Mouse (Mus musculus) hindbrain, embryonic 12.5 days (tissue): ENCODE measurements at regions not wholly inside any gene's neighbourhood (a gene's known extent, or its start where the extent isn't known, plus 50 kb on each side); places are given as distances from the start of the nearest gene placed in this dataset.

ENCODE experiments used
- ATAC-seq: fragments of 200-750 bp; cut with Nextera tagmentation; 2 replicates; pipeline ENCODE4 v1.8.0; 2017; ENCODE audit warnings: moderate TSS enrichment; ENCODE audit not compliant: low FRiP score
- H3K27ac ChIP-seq: fragments of 300-500 bp; sonication (generic); 2 replicates; pipeline ENCODE4 v1.5.1; 2016; ENCODE audit warnings: mild to moderate bottlenecking
- H3K27me3 ChIP-seq: fragments of 300-500 bp; sonication (generic); 2 replicates; pipeline ENCODE4 v1.6.1; 2016; ENCODE audit warnings: mild to moderate bottlenecking
- H3K36me3 ChIP-seq: fragments of 300-500 bp; sonication (generic); 2 replicates; pipeline ENCODE4 v1.6.1; 2016; ENCODE audit warnings: mild to moderate bottlenecking
- H3K4me1 ChIP-seq: fragments of 300-500 bp; sonication (generic); 2 replicates; pipeline ENCODE4 v1.6.1; 2016
- H3K4me2 ChIP-seq: fragments of 300-500 bp; sonication (generic); replicated peaks from 2 replicates; pipeline ENCODE4 v1.6.1; 2016; ENCODE audit warnings: mild to moderate bottlenecking
- H3K4me3 ChIP-seq: fragments of 300-500 bp; sonication (generic); 2 replicates; pipeline ENCODE4 v1.5.1; 2016; ENCODE audit warnings: mild to moderate bottlenecking
- H3K9ac ChIP-seq: fragments of 300-500 bp; sonication (generic); 2 replicates; pipeline ENCODE4 v1.6.1; 2016; ENCODE audit warnings: mild to moderate bottlenecking, moderate library complexity
- H3K9me3 ChIP-seq: fragments of 300-500 bp; sonication (generic); replicated peaks from 2 replicates; pipeline ENCODE4 v1.6.1; 2016; ENCODE audit warnings: mild to moderate bottlenecking
- WGBS: fragments of 180-500 bp; shearing (Covaris S2); methylation state at CpG from one replicate; pipeline ENCODE4 v1.1.7; 2016; 5-methylcytosine and 5-hydroxymethylcytosine counted together

DNA sequence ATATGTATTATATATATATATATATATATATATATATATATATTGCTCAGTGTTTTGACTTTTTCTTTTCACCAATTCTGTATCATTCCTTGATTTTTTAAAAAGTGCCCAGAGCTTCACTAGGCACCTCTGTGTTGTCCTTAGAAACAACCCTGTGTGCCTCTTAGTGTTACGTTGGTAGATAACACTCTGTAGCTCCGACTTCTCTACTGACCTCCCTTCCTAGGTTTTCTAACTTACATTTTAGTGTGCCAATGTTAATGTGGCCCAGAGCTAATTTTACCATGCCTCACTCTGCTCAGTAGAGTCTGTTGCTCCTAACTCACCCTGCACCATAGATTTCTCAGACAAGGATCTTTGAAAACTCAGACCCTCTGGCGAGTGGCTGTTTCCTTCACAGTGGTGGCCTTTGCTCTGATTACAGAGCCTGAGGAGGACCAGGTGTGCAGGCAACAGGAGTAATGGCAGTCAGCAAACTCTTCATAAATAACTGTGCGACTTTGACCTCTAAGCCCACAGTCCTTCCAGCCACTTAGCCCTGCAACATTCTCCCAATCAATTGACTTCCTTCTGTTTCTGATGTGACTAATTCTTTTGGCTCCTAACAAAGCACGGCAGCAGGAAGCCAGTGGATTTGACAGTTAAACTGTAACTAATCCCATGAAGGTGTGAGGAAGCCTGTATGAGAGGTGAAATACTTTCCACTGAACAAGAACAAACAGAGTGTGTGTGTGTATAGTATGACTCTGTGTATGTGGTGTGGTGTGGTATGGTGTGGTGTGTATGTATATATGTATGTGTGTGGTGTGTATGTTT is 53.6 kb upstream of the Actr3 start:
- Histone ChIP-seq H3K4me2 (no peak overlapping the region), H3K27me3 (no peaks in the 10 kb centered on the region), H3K4me1 (no peaks in the 10 kb centered on the region), H3K9ac (no peak overlapping the region), H3K27ac (no peak overlapping the region), H3K9me3 (no peaks in the 10 kb centered on the region), H3K36me3 (no peaks in the 10 kb centered on the region), H3K4me3 (no peak overlapping the region)
- 77% methylated on average over 5 of the region's 5 CpGs for WGBS
- no peak for ATAC-seq

DNA sequence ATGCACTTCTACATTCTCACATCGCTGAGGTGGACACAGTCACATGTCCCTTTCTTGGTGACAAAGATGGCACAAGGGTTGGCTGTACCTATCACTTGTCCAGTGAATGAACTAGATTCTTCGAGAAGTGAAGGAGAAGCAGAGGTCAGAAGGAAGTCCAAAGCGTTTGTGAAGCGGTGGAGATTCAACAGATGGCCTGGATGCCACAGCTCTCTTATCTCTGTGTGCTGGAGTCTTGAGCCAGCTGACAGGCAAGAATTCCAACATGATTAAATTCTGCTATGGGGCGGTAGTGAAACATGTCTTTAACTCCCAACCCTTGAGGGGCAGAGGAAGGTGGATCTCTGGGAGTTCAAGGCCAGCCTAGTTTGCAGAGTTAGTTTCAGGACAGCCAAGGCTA is 55.5 kb upstream of the Actr3 start:
- ATAC-seq: no peak
- H3K9me3 ChIP-seq: no peaks in the 10 kb centered on the region
- H3K9ac ChIP-seq: no peak overlapping the region
- no peaks in the 10 kb centered on the region for H3K4me1 ChIP-seq
- no peaks in the 10 kb centered on the region for H3K36me3 ChIP-seq
- H3K27me3 ChIP-seq: no peaks in the 10 kb centered on the region
- no peak overlapping the region for H3K4me3 ChIP-seq
- H3K27ac ChIP-seq: no peak overlapping the region
- H3K4me2 ChIP-seq: no peak overlapping the region
- 88% methylated on average over 5 of the region's 5 CpGs for WGBS

DNA sequence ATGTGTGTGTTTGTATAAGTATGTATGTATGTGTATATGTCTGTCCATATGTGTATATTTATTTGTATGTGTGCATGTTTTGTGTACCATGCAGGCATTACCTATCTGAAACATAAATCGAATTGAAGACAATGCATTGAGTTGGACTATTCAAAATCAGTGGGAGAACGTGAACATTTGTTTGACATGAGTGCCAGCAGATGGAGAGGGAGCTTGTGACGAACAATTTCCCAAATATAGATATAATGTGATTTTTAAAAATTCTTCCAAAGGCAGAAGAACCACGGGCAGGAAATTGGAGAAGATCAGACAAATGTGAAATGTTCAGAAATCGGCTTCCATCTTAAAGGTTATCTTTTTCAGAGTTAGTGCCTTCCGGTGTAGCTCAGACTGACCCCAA is 59.1 kb upstream of the Actr3 start:
- Histone ChIP-seq H3K36me3 (no peaks in the 10 kb centered on the region), H3K9me3 (no peaks in the 10 kb centered on the region), H3K27ac (no peak overlapping the region), H3K9ac (no peak overlapping the region), H3K4me1 (no peaks in the 10 kb centered on the region), H3K4me2 (no peak overlapping the region), H3K4me3 (no peak overlapping the region), H3K27me3 (no peaks in the 10 kb centered on the region)
- no peak for ATAC-seq
- 92% methylated on average over 6 of the region's 6 CpGs for WGBS

DNA sequence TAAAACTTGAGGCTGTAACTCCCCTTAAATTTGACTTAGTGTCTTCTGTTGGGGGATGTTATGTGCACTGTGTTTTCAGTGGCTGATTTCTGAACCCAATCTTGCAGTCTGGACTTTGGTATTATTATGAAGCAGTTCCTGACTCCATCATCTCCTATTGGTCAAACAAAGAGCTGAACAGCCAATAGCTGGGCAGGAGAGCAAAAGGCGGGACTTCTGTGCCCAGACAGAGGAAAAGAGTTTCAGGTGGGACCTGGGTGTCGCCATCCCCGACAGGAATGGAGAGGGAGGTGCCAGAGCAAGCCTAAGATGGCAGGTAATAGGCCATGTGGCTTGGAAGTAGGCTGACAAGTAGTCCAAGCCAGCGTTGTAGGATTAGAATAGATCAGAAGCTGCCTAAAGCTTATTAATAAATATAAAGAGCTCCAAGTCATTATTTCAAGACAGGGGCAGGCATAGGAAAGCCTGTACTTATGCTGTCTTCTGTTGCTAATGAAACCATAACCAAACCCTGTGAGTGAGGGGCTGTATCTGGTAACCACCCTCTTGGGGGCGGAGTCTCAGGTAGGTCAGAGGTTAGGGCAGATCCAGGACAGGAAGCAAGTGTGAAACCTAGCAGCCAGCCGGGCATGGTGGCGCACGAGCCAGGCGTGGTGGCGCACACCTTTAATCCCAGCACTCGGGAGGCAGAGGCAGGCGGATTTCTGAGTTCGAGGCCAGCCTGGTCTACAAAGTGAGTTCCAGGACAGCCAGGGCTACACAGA is 60.0 kb upstream of the Actr3 start:
- Histone ChIP-seq H3K4me2 (no peak overlapping the region), H3K4me3 (no peak overlapping the region), H3K27me3 (no peaks in the 10 kb centered on the region), H3K4me1 (no peaks in the 10 kb centered on the region), H3K9ac (no peak overlapping the region), H3K27ac (no peak overlapping the region), H3K36me3 (no peaks in the 10 kb centered on the region), H3K9me3 (no peaks in the 10 kb centered on the region)
- 89% methylated on average over 12 of the region's 13 CpGs for WGBS
- no peak for ATAC-seq

DNA sequence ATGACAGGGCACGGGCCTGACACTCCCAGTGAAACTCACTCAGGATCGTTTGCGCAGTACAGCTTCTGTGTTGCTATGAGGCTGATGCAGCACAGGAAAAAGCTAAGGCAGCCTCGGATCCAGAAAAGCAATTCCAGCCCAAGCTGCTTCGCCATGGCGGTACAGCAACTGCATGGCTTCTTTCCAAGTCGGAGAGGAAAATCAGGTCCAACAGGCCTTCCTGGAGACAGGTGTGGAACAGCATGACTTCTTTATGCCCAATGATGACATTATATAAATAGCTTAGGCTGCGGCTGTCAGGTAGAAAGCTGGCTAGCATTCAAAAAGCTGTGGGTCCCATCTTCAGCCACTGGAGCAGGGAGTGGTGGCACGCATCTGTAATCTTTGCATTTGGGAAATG is 61.5 kb upstream of the Actr3 start:
- Histone ChIP-seq H3K4me1 (no peaks in the 10 kb centered on the region), H3K27me3 (no peaks in the 10 kb centered on the region), H3K27ac (no peak overlapping the region), H3K4me2 (no peak overlapping the region), H3K9me3 (no peaks in the 10 kb centered on the region), H3K4me3 (no peak overlapping the region), H3K36me3 (no peaks in the 10 kb centered on the region), H3K9ac (no peak overlapping the region)
- no peak for ATAC-seq
- WGBS: 92% methylated on average over 9 of the region's 9 CpGs

DNA sequence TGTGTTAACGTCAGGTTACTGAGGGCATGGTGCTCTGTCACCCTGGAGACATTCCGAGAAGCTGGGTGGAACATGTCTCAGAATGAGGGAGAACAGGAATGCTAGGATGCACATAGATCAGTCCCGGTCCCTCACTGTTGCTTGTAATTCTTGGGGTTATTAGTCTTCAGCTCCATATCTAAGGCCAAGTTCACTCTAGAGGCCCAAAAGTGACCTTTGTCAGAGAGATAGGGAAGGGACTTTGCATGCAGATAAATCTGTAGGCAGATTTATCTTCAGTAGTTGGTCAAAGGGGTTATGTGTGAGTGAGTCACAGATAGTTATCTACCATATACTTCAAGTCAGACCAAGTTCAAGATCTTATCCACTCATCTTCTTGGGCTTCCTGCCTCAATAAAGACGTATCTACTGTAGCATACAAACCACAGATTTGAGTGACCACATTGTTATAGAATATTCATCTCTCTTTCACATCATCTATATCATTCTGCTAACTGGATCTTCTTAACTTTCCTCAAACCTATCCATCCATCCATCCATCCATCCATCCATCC is 58.4 kb upstream of the Slc35f5 start:
- H3K4me1 ChIP-seq: no peaks in the 10 kb centered on the region
- no peaks in the 10 kb centered on the region for H3K27me3 ChIP-seq
- H3K27ac ChIP-seq: no peak overlapping the region
- H3K4me3 ChIP-seq: no peak overlapping the region
- H3K4me2 ChIP-seq: no peak overlapping the region
- no peak for ATAC-seq
- 93% methylated on average over 4 of the region's 4 CpGs for WGBS
- H3K36me3 ChIP-seq: no peaks in the 10 kb centered on the region
- no peak overlapping the region for H3K9ac ChIP-seq
- H3K9me3 ChIP-seq: no peaks in the 10 kb centered on the region

DNA sequence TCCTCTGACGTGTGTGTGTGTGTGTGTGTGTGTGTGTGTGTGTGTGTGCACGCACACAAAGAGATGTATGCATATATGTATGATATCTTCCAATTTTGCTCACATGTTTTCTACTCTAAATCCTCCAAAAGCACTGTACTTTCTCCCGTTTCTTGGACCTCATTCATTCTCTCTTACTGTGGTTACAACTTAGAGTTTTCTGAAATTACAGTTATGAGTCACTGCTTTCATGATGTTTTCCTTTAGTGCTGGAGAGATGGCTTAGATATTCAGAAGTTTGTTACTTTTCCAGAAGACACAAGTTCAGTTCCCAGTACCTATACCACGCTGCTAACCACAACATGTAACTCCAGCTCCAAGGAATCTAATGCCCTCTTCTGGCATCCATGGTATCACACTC is 56.5 kb upstream of the Slc35f5 start:
- no peaks in the 10 kb centered on the region for H3K36me3 ChIP-seq
- H3K4me1 ChIP-seq: no peaks in the 10 kb centered on the region
- 81% methylated on average over 4 of the region's 4 CpGs for WGBS
- H3K9me3 ChIP-seq: no peaks in the 10 kb centered on the region
- no peak overlapping the region for H3K4me3 ChIP-seq
- no peak overlapping the region for H3K9ac ChIP-seq
- H3K27ac ChIP-seq: no peak overlapping the region
- no peak overlapping the region for H3K4me2 ChIP-seq
- H3K27me3 ChIP-seq: no peaks in the 10 kb centered on the region
- ATAC-seq: no peak

DNA sequence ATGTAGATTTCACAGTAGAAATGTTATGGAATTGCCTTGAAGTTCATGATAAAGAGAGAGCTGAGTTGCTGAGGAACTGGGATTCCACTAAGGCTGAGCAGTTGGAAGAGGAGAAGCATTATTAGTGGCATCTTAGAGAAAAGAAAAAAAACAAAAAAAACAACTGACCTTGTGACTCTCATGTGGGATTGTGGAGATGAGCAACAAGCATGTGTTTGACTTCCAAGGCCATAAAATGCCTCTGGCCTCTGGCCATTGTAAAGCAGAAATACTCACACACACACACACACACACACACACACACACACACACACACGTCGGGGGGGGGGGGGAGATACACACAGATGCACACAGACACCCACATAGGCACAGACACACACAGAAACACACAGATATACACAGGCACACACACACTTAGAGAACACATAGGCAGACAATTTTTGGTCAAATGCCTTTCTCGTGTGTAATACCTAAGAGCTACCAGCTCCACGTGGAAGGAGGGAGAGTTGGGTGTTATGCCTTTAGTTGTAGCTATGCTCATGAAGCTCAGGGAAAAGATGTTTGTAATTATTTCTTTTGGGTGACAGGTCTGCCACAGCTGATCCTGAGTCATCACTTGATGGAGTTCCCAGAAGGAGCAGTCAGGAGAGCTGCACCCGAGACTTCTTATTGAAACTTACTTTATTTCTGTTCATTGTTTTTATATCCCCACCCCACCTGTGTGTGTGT is 52.4 kb upstream of the Slc35f5 start:
- Histone ChIP-seq H3K27me3 (no peaks in the 10 kb centered on the region), H3K4me3 (no peak overlapping the region), H3K4me2 (no peak overlapping the region), H3K9ac (no peak overlapping the region), H3K36me3 (no peaks in the 10 kb centered on the region), H3K4me1 (no peaks in the 10 kb centered on the region), H3K27ac (no peak overlapping the region), H3K9me3 (no peaks in the 10 kb centered on the region)
- WGBS: 80% methylated on average over 5 of the region's 5 CpGs
- ATAC-seq: no peak

DNA sequence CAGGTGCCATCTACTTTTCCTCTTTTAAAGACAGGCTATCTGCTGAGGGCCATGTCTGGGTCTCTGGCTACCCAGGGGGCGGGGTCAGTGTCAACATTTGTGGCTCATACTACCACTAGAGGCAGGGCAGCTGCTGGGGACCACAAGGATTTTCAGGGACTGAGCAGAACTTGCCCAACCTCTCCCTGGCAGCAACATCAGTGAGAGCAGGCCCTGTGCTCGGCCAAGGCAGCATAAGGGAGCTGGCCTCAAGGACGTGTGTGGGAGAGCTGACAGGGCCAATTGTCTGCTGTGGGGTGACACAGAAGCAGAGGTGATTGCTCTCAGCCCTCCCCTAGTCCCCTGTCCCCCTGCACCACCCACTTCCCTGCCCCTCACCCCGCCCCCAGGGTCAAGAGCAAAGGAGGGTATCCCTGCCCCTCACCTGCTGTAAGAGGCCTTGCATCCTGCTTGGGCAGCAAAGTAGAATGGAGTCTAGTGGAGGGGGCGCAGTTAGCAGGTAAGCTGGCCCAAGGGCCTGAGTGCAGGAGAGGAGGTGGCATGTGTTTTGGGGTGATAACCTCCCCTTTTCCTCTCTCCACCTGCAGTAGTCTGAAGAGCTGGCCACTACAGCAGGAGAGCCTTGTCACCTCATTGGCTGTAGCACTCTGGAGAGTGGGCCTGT is 51.7 kb upstream of the Slc35f5 start:
- Histone ChIP-seq H3K27ac (no peak overlapping the region), H3K36me3 (no peaks in the 10 kb centered on the region), H3K9me3 (no peaks in the 10 kb centered on the region), H3K4me3 (no peak overlapping the region), H3K27me3 (no peaks in the 10 kb centered on the region), H3K9ac (no peak overlapping the region), H3K4me2 (no peak overlapping the region), H3K4me1 (no peaks in the 10 kb centered on the region)
- ATAC-seq: peak; percentile 11; the same call in 1 of the 2 replicates
- 76% methylated on average over 5 of the region's 5 CpGs for WGBS
